Mouse (Mus musculus) small intestine, adult 2 months (tissue): ENCODE results near the gene Csnk1g1. TPM values are rescaled to one million over a fixed set of nuclear protein-coding genes. Genes with fewer than 3 reads are reported as not detected.
A peak's percentile ranks its signal among the peaks of the same experiment; 100 is the strongest.

Source experiments
- H3K27ac ChIP-seq: fragments of 200-500 bp; 2 replicates; pipeline ENCODE4 v1.5.1; 2012; ENCODE audit warnings: low read depth, low read length, control low read depth, inconsistent platforms; ENCODE audit not compliant: insufficient read depth
- H3K27me3 ChIP-seq: fragments of 200-500 bp; 2 replicates; pipeline ENCODE4 v1.6.1; 2012; ENCODE audit warnings: mild to moderate bottlenecking, moderate library complexity, low read length, inconsistent platforms; ENCODE audit not compliant: control insufficient read depth, insufficient read depth
- H3K36me3 ChIP-seq: fragments of 200-500 bp; 2 replicates; pipeline ENCODE4 v1.6.1; 2012; ENCODE audit warnings: mild to moderate bottlenecking, low read length, control low read depth, inconsistent platforms; ENCODE audit not compliant: control insufficient read depth, insufficient read depth
- H3K4me1 ChIP-seq: fragments of 200-500 bp; 2 replicates; pipeline ENCODE4 v1.6.1; 2012; ENCODE audit warnings: low read length, inconsistent platforms, mixed read lengths; ENCODE audit not compliant: control insufficient read depth, insufficient read depth, insufficient read length
- H3K4me3 ChIP-seq: fragments of 200-500 bp; 2 replicates; pipeline ENCODE4 v1.5.1; 2012; ENCODE audit warnings: low read depth, mild to moderate bottlenecking, control low read depth, inconsistent platforms, low read length, moderate library complexity
- CTCF ChIP-seq: fragments of 200-500 bp; IDR thresholded peaks from 2 replicates; pipeline ENCODE4 v1.5.1; 2012; ENCODE audit warnings: low read depth, mild to moderate bottlenecking, control low read depth, inconsistent platforms, low read length, moderate library complexity, mixed read lengths; ENCODE audit not compliant: insufficient replicate concordance, insufficient read length; ENCODE audit errors: extremely low read depth
- POLR2A ChIP-seq: fragments of 200-500 bp; IDR thresholded peaks from 2 replicates; pipeline ENCODE4 v1.6.1; 2012; ENCODE audit warnings: low read depth, mild to moderate bottlenecking, control low read depth, inconsistent platforms, low read length, moderate library complexity
- WGBS: fragments of 180-500 bp; shearing (Covaris S2); methylation state at CpG from one replicate; pipeline ENCODE4 v1.1.7; 2018; 5-methylcytosine and 5-hydroxymethylcytosine counted together
- polyA plus RNA-seq: library from polyadenylated mRNA; depleted of rRNA; stranded (reverse); fragments of >200 nt; gene quantifications from 2 replicates; pipeline ENCODE4 v1.2.3, GENCODE M21; 2012; rRNA removed

Gene Csnk1g1
- polyA plus RNA-seq, 1 experiment = 3.2 TPM

DNA sequence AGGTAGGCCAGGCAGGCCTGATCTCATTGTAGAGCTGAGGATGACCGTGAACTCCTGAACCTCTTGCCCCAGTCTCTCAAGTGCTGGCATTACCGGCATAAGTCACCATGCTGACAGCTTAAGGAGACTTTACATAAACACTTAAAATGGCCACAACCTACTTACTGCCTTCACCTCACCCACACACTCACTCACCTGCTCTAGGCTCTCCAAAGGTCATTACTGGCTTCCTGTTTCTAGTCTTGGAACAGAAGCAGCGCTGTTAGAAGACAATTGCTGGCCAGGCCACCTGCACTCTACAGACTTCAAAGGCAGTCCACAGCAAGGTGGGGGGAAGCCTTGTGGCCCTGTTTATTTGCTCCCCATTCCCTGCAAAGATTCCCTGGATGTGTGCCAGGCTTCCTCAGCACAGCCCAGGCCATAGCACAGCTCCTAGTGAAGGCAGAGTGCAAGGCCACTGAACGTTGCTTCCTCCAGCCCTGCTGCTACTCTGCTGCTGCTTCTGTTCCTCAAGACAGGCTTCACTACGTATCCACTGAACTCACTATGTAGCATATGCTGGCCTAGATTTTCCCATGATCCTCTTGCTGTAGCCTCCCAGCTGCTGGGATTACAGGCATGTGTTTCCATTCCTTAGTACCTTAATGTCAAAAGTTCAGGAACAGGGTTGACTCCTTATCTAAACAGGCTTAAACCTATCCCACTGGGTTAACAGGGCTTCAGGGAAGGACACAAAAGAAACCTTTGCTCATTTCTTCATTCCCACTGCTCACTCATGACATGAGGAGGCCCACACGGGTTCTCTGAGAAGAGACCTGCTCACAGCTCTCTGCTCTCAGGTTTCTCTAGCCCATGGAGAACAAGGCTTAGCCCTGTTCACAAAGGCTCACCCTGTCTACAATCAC, 182.9 kb downstream of the Csnk1g1 start:
- Histone ChIP-seq H3K4me1 (peaks cover 33% of the 10 kb centered on the region), H3K27ac (peak overlapping the region; percentile 68), H3K27me3 (no peaks in the 10 kb centered on the region), H3K36me3 (peaks cover 65% of the 10 kb centered on the region), H3K4me3 (no peak overlapping the region)
- TF ChIP-seq POLR2A (no peak), CTCF (no peak)
- 16% methylated on average over 6 of the region's 6 CpGs for WGBS

DNA sequence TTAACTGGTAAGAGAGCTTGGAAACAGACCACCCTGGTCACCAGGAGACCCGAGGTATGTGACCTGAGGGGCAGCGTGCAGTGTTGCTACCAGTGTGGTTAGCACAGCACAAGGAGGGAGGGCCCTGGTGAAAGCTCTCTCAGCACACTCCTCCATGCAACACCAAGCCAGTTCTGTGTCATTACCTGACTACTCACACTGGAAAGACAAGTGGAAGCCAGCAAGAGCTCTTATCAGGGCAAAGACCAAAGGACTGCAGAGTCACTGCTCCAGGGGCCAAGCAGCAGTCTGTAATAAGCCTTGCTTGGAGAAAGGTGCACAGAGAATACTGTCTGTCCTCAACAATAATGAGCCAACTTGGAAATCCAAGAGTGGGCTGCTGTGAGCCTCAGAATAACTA, 183.9 kb downstream of the Csnk1g1 start:
- Histone ChIP-seq H3K36me3 (peaks cover 64% of the 10 kb centered on the region), H3K27me3 (no peaks in the 10 kb centered on the region), H3K4me1 (peaks cover 33% of the 10 kb centered on the region), H3K27ac (peak overlapping the region; percentile 68), H3K4me3 (no peak overlapping the region)
- WGBS = 12% methylated on average over 2 of the region's 2 CpGs
- TF ChIP-seq CTCF = no peak
- TF ChIP-seq POLR2A = no peak

Other genes with a start within 250 kb of the Csnk1g1 start
- 36.0 and 39.7 TPM in 2 replicates for gene Oaz2, start 240.9 kb upstream of the Csnk1g1 start, polyA plus RNA-seq
- 3.1 and 6.1 TPM in 2 replicates for gene Zfp609, start 81.4 kb upstream of the Csnk1g1 start, polyA plus RNA-seq
- 1.2 and 1.9 TPM in 2 replicates for gene Pclaf, start 18.7 kb upstream of the Csnk1g1 start, polyA plus RNA-seq
- 1.6 and 3.3 TPM in 2 replicates for gene Trip4, start 130 bp upstream of the Csnk1g1 start, polyA plus RNA-seq
- gene Ppib, start 151.3 kb downstream of the Csnk1g1 start, polyA plus RNA-seq = 117 and 144 TPM in 2 replicates
- gene Snx22, start 160.8 kb downstream of the Csnk1g1 start, polyA plus RNA-seq = 0.61 and 0.91 TPM in 2 replicates
- gene Snx1, start 217.7 kb downstream of the Csnk1g1 start, polyA plus RNA-seq = 15.1 and 32.2 TPM in 2 replicates
- gene Ciao2a, start 217.7 kb downstream of the Csnk1g1 start, polyA plus RNA-seq = 5.1 and 5.3 TPM in 2 replicates
- 5.6 and 8.2 TPM in 2 replicates for gene Dapk2, start 249.3 kb downstream of the Csnk1g1 start, polyA plus RNA-seq